Mouse (Mus musculus) limb, embryonic 10.5 days (tissue): ENCODE results near the gene Wdr90. TPM values are rescaled to one million over a fixed set of nuclear protein-coding genes. Genes with fewer than 3 reads are reported as not detected.

Experiments used
- DNase-seq: peaks from one replicate; pipeline ENCODE4 v3.0.0-alpha.2; 2017; ENCODE audit warnings: low spot score
- H3K27ac ChIP-seq: fragments of 300-500 bp; sonication (generic); 2 replicates; pipeline ENCODE4 v1.5.1; 2016; ENCODE audit warnings: mild to moderate bottlenecking
- H3K27me3 ChIP-seq: fragments of 300-500 bp; sonication (generic); 2 replicates; pipeline ENCODE4 v1.6.1; 2016; ENCODE audit warnings: low read depth, mild to moderate bottlenecking; ENCODE audit not compliant: poor library complexity, severe bottlenecking
- H3K36me3 ChIP-seq: fragments of 300-500 bp; sonication (generic); 2 replicates; pipeline ENCODE4 v1.6.1; 2016; ENCODE audit warnings: mild to moderate bottlenecking, moderate library complexity
- H3K4me1 ChIP-seq: fragments of 300-500 bp; sonication (generic); 2 replicates; pipeline ENCODE4 v1.6.1; 2016
- H3K4me3 ChIP-seq: fragments of 300-500 bp; sonication (generic); 2 replicates; pipeline ENCODE4 v1.5.1; 2016; ENCODE audit warnings: mild to moderate bottlenecking, moderate library complexity
- H3K9me3 ChIP-seq: fragments of 300-500 bp; sonication (generic); replicated peaks from 2 replicates; pipeline ENCODE4 v1.6.1; 2016; ENCODE audit warnings: mild to moderate bottlenecking
- WGBS: fragments of 180-500 bp; shearing (Covaris S2); methylation state at CpG from one replicate; pipeline ENCODE4 v1.1.7; 2016; 5-methylcytosine and 5-hydroxymethylcytosine counted together
- polyA plus RNA-seq: library from polyadenylated mRNA; unstranded; fragments of >200 nt; fragmentation: Nextera tagmentation; extraction: Ambion mirVana; gene quantifications from 2 replicates; pipeline ENCODE4 v1.2.1, GENCODE M21; 2016

Wdr90 gene
- polyA plus RNA-seq, 1 experiment from 2014 or later = 46.2 TPM

GRCm38 (mm10) chr17:25882306-25882705, 21.0 kb upstream of the Wdr90 start:
- Histone ChIP-seq H3K4me3 (no peak overlapping the region), H3K36me3 (peaks cover 71% of the 10 kb centered on the region), H3K4me1 (peaks cover 64% of the 10 kb centered on the region), H3K9me3 (no peaks in the 10 kb centered on the region), H3K27me3 (no peaks in the 10 kb centered on the region), H3K27ac (peak overlapping the region; percentile 79)
- WGBS = 16% methylated on average over 5 of the region's 5 CpGs
- DNase-seq = peak; percentile 54

- 10% methylated on average over 4 of the region's 4 CpGs for WGBS
- Histone ChIP-seq H3K27ac (peak overlapping the region; percentile 79), H3K36me3 (peaks cover 71% of the 10 kb centered on the region), H3K9me3 (no peaks in the 10 kb centered on the region), H3K27me3 (no peaks in the 10 kb centered on the region), H3K4me3 (peak overlapping the region; percentile 20; the same call in 1 of the 2 replicates), H3K4me1 (peaks cover 69% of the 10 kb centered on the region)
- DNase-seq = no peak
Observed at GRCm38 (mm10) chr17:25881691-25882090, 20.4 kb upstream of the Wdr90 start.

- DNase-seq = peak; percentile 62
Observed at GRCm38 (mm10) chr17:25880913-25881641, 19.8 kb upstream of the Wdr90 start.

DNA sequence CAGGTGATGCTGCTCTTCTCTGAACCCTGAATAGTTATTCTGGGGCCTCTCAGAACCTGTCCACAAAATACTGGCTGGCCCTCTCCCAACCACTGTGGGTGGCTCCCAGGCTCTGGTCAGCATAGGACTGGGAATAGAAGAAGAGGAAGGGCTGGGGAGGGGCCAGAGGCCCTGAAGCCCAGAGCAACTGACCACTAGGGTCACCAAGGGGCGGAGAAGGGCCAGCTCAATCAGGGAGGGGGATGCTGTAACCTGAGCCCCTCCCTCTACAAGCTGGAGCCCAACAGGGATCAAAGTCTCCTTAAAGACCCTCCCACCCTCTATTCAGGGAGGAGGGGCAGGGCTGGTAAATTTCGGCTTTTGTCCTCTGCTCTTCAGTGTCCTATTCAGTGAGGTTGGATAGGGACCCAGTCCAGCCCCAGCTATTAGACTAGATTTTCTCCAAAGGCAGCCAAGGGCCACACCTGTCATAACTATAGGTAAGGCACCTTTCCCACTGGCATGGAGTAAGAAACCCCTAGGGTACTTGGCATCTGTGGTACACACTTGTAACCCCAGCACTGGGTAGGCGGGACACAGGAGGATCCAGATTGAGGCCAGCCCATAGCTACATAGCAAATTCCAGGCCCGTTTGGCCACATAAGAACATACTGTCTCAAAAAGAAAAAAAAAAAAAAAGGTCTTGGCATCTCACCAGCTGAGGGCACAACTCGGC, 19.1 kb upstream of the Wdr90 start, which contains the start of gene Wfikkn1:
Gene Wfikkn1 (minus strand): TSS at position 663 of the 715 bp plus-strand sequence.
- H3K27me3 ChIP-seq = no peaks in the 10 kb centered on the region
- H3K4me1 ChIP-seq = peaks cover 83% of the 10 kb centered on the region
- 17% methylated on average over 5 of the region's 5 CpGs for WGBS
- DNase-seq = peak; percentile 43
- no peaks in the 10 kb centered on the region for H3K9me3 ChIP-seq
- H3K27ac ChIP-seq = peak within 1 kb of the TSS; percentile 79
- peaks cover 69% of the 10 kb centered on the region for H3K36me3 ChIP-seq
- H3K4me3 ChIP-seq = peak within 1 kb of the TSS; percentile 20; the same call in 1 of the 2 replicates

More at GRCm38 (mm10) chr17:25880913-25881641, 19.8 kb upstream of the Wdr90 start:
- Histone ChIP-seq H3K27me3 (no peaks in the 10 kb centered on the region), H3K4me3 (peak overlapping the region; percentile 20; the same call in 1 of the 2 replicates), H3K9me3 (no peaks in the 10 kb centered on the region), H3K27ac (peak overlapping the region; percentile 79), H3K36me3 (peaks cover 71% of the 10 kb centered on the region), H3K4me1 (peaks cover 75% of the 10 kb centered on the region)
- WGBS = under 1% methylated on average over 5 of the region's 5 CpGs

DNA sequence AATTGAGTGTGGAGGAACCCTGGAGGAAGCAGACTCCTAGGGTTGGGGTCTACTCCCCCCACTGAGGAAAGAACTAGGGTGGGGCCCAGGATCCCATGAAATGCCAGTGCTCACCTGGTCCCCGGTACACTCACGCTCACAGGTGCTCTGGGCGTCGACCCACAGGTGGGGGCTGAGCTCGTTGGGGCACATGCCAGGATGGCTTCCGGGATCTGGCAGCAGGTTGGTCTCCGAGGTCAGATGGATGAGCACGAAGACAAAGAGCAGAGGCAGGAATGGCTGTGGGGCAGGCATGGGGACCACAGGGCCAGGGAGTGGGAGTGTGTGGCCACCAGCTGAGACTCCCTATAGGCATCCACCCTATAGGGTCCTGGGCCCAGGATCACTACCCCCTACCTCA, 18.4 kb upstream of the Wdr90 start:
- peaks cover 63% of the 10 kb centered on the region for H3K36me3 ChIP-seq
- peak; percentile 30 for DNase-seq
- no peaks in the 10 kb centered on the region for H3K9me3 ChIP-seq
- H3K27me3 ChIP-seq = no peaks in the 10 kb centered on the region
- 78% methylated on average over 8 of the region's 8 CpGs for WGBS
- 0 out of 2 replicates have a peak overlapping the region, but pooled peaks have one; percentile 19 for H3K4me3 ChIP-seq
- peak overlapping the region; percentile 79 for H3K27ac ChIP-seq
- H3K4me1 ChIP-seq = peaks cover 83% of the 10 kb centered on the region

- Histone ChIP-seq H3K4me1 (peaks cover 85% of the 10 kb centered on the region), H3K27ac (0 out of 2 replicates have a peak overlapping the region, but pooled peaks have one; percentile 79), H3K9me3 (no peaks in the 10 kb centered on the region), H3K27me3 (no peaks in the 10 kb centered on the region), H3K4me3 (no peak overlapping the region), H3K36me3 (peaks cover 58% of the 10 kb centered on the region)
- peak; percentile 45 for DNase-seq
- WGBS = 51% methylated on average over 4 of the region's 4 CpGs
Observed at GRCm38 (mm10) chr17:25879261-25879660, 18.0 kb upstream of the Wdr90 start.

- H3K27ac ChIP-seq = peak overlapping the region; percentile 25; the same call in 1 of the 2 replicates
- peaks cover 86% of the 10 kb centered on the region for H3K4me1 ChIP-seq
- H3K36me3 ChIP-seq = peaks cover 53% of the 10 kb centered on the region
- 0 out of 2 replicates have a peak overlapping the region, but pooled peaks have one; percentile 10 for H3K4me3 ChIP-seq
- no peaks in the 10 kb centered on the region for H3K27me3 ChIP-seq
- DNase-seq = peak; percentile 27
- no peaks in the 10 kb centered on the region for H3K9me3 ChIP-seq
- WGBS = 91% methylated on average over 19 of the region's 19 CpGs
Observed at GRCm38 (mm10) chr17:25878611-25879180, 17.4 kb upstream of the Wdr90 start.

- Histone ChIP-seq H3K36me3 (peaks cover 46% of the 10 kb centered on the region), H3K4me3 (0 out of 2 replicates have a peak overlapping the region, but pooled peaks have one; percentile 10), H3K4me1 (peaks cover 86% of the 10 kb centered on the region), H3K27me3 (no peaks in the 10 kb centered on the region), H3K9me3 (no peaks in the 10 kb centered on the region), H3K27ac (peak overlapping the region; percentile 25; the same call in 1 of the 2 replicates)
- peak; percentile 30 for DNase-seq
- 95% methylated on average over 32 of the region's 32 CpGs for WGBS
Observed at GRCm38 (mm10) chr17:25877741-25878610, 16.7 kb upstream of the Wdr90 start.

- WGBS = 91% methylated on average over 3 of the region's 3 CpGs
- no peak for DNase-seq
- Histone ChIP-seq H3K27ac (no peak overlapping the region), H3K27me3 (no peaks in the 10 kb centered on the region), H3K36me3 (peaks cover 36% of the 10 kb centered on the region), H3K9me3 (no peaks in the 10 kb centered on the region), H3K4me1 (peaks cover 77% of the 10 kb centered on the region), H3K4me3 (peak overlapping the region; percentile 92)
Observed at GRCm38 (mm10) chr17:25877025-25877424, 15.7 kb upstream of the Wdr90 start.

GRCm38 (mm10) chr17:25876347-25876915, 15.1 kb upstream of the Wdr90 start:
- H3K27ac ChIP-seq = peak overlapping the region; percentile 92

GRCm38 (mm10) chr17:25875171-25876136, 14.2 kb upstream of the Wdr90 start:
- Histone ChIP-seq H3K27ac (peak overlapping the region; percentile 92), H3K36me3 (peaks cover 36% of the 10 kb centered on the region), H3K27me3 (no peaks in the 10 kb centered on the region), H3K9me3 (no peaks in the 10 kb centered on the region), H3K4me3 (peak overlapping the region; percentile 92), H3K4me1 (peaks cover 61% of the 10 kb centered on the region)
- peak; percentile 91 for DNase-seq
- WGBS = 2% methylated on average over 59 of the region's 59 CpGs

More at GRCm38 (mm10) chr17:25876347-25876915, 15.1 kb upstream of the Wdr90 start:
- Histone ChIP-seq H3K36me3 (peaks cover 36% of the 10 kb centered on the region), H3K4me3 (peak overlapping the region; percentile 92), H3K4me1 (peaks cover 71% of the 10 kb centered on the region), H3K27me3 (no peaks in the 10 kb centered on the region), H3K9me3 (no peaks in the 10 kb centered on the region)
- no peak for DNase-seq
- 67% methylated on average over 10 of the region's 10 CpGs for WGBS
